Mouse (Mus musculus): ENCODE measurements around the gene Foxo6.

GRCm38 (mm10) chr4:120242783-120243262 lies 44.3 kb downstream of the Foxo6 start:
- TF ChIP-seq POLR2A (IDR thresholded peaks at IDR 0.05; ENCODE audit: insufficient read length, low read depth) (no peak), POLR2AphosphoS2 (IDR thresholded peaks at IDR 0.05; ENCODE audit: insufficient read length, low read depth) (no peak), MYOD1 (IDR thresholded peaks at IDR 0.05; ENCODE audit: control insufficient read depth in 1 of 3, insufficient read length in 2 of 3, low read depth in 2 of 3) (no peak)
